Mouse (Mus musculus) C2C12 (cell line): ENCODE data around the gene Cux1.

ENCODE experiments used
- CEBPB ChIP-seq: IDR thresholded peaks from one replicate; pipeline ENCODE4 v1.6.1; 2011; ENCODE audit warnings: low read depth, mild to moderate bottlenecking, control low read depth, moderate library complexity
- CTCF ChIP-seq: IDR thresholded peaks from one replicate; pipeline ENCODE4 v1.5.1; 2011; ENCODE audit not compliant: control insufficient read depth, insufficient read depth, insufficient read length
- FOSL1 ChIP-seq: IDR thresholded peaks from one replicate; pipeline ENCODE4 v1.8.0; 2011; ENCODE audit warnings: mild to moderate bottlenecking, low read length; ENCODE audit not compliant: poor library complexity, insufficient read depth, severe bottlenecking
- MYOD1 ChIP-seq: IDR thresholded peaks from one replicate; pipeline ENCODE4 v1.6.1; 2011; ENCODE audit warnings: low read depth; ENCODE audit not compliant: control insufficient read depth, insufficient read length

DNA sequence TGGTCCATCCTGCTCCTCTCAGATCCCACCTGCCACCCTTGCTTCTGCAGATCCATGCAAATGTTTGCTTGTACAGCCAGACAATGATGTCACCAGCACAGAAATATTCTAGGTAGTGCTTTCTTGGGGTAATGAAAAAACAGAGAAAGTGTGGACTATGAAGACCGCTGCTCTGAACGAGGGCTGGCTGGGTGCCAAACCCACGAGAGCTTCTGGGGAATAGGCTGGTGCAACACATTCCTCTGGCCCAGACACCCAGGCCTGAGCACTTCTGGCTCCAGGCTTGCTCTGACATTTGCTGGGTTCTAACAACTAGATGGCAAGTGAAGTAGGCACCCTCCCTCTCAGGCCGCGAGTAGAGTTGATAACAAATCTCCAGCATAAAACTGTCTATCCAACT is 11.6 kb downstream of the Cux1 start:
- TF ChIP-seq CTCF (no peak), MYOD1 (no peak), FOSL1 (no peak), CEBPB (no peak)
